Mouse (Mus musculus): ENCODE measurements around the gene Fam171a1. TPM values are rescaled to one million over a fixed set of nuclear protein-coding genes. Genes with fewer than 3 reads are reported as not detected.

Gene Fam171a1
- total RNA-seq, 2 experiments from 2014 or later = 70.5 to 76.8 TPM

DNA sequence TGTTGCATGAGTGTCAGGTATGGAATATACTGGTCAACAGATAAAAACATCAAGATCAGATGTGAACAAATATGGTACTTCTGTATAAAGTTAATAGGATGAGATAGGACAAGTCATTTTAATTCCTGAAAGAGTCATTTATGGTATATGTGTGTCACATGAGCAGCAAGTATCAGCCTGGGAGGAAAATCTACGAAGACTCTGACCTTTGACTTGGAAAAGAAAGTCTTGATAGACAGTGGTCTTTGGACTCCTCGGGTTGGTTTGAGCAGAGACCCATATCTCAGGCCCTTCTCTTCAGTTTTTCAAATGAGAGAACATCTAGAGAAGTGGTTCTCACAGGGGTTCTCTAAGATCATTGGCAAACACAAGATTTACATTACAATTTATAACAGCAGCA lies 137.3 kb downstream of the Fam171a1 start:
- DNase-seq (ENCODE audit: low spot score in 2 of 2) = no peak

DNA sequence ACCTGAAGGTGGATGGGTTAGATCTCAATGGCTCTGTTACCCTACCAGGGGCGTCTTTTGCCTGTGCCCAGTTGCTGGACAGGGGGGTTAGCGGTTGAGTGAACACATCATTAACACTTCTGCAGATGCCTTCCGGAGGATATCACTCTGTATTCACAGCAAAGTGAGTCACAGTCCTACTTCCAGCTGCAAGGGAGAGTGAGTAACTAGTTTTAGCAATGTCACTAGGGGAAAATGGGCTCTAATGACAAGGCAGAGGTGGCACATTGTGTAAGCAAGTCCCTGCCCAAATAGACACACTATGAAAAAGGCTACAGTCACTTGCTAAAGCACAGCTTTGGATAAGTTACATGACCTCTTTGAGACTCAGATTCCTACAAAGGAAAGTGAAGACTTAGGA lies 152.4 kb downstream of the Fam171a1 start:
- no peak for DNase-seq (ENCODE audit: low spot score in 2 of 2)

DNA sequence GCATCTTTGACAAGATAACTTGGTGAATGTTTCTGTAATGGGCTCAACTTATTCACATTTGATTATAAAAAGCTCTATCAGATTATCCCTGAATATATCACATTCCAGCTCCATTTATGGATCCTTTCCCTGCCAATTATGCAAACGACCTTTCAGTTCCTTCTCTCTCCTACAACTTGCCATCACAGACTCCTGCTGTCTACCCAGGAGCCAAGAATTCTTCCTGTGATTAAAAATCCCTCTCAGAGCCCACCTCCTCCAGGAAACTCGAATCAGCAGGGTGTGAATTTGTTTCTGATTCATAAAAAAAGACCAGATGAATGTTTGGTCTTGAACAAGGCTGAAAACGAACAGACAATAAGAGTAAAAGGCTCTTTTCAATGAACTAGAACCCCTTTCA lies 153.9 kb downstream of the Fam171a1 start:
- no peak for DNase-seq (ENCODE audit: low spot score in 2 of 2)

DNA sequence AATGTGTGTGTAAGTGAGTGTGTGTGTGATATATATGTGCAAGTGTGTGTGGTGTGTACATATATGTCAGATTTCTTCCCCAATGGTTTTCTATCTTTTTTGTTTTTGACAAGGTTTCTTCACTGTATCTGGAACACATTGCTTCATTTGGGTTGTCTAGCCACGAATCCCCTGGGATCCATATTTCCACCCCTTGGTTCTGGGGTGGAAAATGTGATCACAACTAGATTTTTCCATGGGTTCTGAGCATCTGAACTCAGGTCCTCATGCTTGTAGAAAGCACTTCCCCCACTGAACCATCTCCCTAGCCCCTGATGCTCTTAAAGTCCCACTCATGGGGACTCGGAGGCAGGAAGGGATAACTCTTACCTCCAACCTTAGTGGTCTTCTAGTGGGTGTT lies 159.3 kb downstream of the Fam171a1 start:
- DNase-seq (ENCODE audit: low spot score in 2 of 2) = no peak

DNA sequence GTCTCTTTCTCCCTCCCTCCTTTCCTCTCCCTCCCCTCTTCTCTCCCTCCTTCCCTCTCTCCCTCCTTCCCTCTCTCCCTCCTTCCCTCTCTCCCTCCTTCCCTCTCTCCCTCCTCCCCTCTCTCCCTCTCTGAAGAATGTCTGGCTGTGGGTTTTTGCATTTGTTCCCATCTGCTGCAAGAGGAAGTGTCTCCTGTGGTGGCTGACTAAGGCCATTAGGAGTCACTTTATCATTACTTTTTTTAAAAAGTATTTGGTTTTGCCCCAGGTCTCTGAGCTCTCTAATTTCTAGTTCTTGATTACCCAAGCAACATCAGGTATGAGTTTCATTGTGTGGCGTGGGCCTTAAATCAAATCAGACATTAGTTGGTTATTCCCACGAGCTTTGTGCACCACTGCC lies 162.1 kb downstream of the Fam171a1 start:
- no peak for DNase-seq (ENCODE audit: low spot score in 2 of 2)

Small RNAs within 50 kb of the gene (microRNA-seq; reads per million reads assigned to microRNA genes)
- gene Gm27306 = 0 reads per million in 2 experiments

Other genes starting within 250 kb of the Fam171a1 start
- gene Nmt2, start 170.0 kb downstream of the Fam171a1 start, total RNA-seq (2021) = 100 to 1,000 TPM in 1 of 2 experiments, 10 to 100 TPM in 1; 99.5 to 103 TPM
- 10 to 100 TPM in 1 of 2 experiments, 1 to 10 TPM in 1; 7.7 to 10.4 TPM for gene Rpp38, start 218.4 kb downstream of the Fam171a1 start, total RNA-seq (2021)
- 1 to 10 TPM in 1 of 2 experiments, under 1 TPM in 1; 0.96 to 1.3 TPM for gene Acbd7, start 221.9 kb downstream of the Fam171a1 start, total RNA-seq (2021)